Mouse (Mus musculus) adrenal gland, adult 8-10 months (tissue): ENCODE results near the gene Zfp428. TPM values are rescaled to one million over a fixed set of nuclear protein-coding genes. Genes with fewer than 3 reads are reported as not detected.

Source experiments
- DNase-seq: peaks from one replicate; pipeline ENCODE4 v3.0.0; 2022
- total RNA-seq, 4 experiments: library from RNA; stranded (reverse); gene quantifications; 2 replicates each; pipeline ENCODE4 v1.2.4; 2022

Gene Zfp428
- total RNA-seq, 4 experiments from 2014 or later = 4.9 to 7.3 (median 5.6) TPM

GRCm38 (mm10) chr7:24561450-24561849 is 54.6 kb downstream of the Zfp428 start:
- no peak for DNase-seq

- DNase-seq = no peak
These were observed 56.5 kb downstream of the Zfp428 start for GRCm38 (mm10) chr7:24563191-24563836.

- no peak for DNase-seq
These were observed 57.0 kb downstream of the Zfp428 start for GRCm38 (mm10) chr7:24563837-24564206.

- no peak for DNase-seq
These were observed 57.9 kb downstream of the Zfp428 start for GRCm38 (mm10) chr7:24564607-24565265.

Other genes with a start within 250 kb of the Zfp428 start
- gene Zfp93, start 236.6 kb upstream of the Zfp428 start, total RNA-seq = 1 to 10 TPM; 4.4 to 9.0 (median 5.8) TPM
- gene Zfp61, start 205.8 kb upstream of the Zfp428 start, total RNA-seq = 10 to 100 TPM in 3 of 4 experiments, 1 to 10 TPM in 1; 7.9 to 19.1 (median 13.4) TPM
- gene Zfp94, start 190.3 kb upstream of the Zfp428 start, total RNA-seq = 10 to 100 TPM in 1 of 4 experiments, 1 to 10 TPM in 3; 4.8 to 10.1 (median 7.0) TPM
- gene Tescl, start 173.1 kb upstream of the Zfp428 start, total RNA-seq = under 1 TPM in 1 of 4 experiments, not detected in 3; 0.70 TPM
- not detected for gene Lypd5, start 157.8 kb upstream of the Zfp428 start, total RNA-seq
- 1 to 10 TPM in 2 of 4 experiments, under 1 TPM in 2; 0.70 to 2.0 (median 1.2) TPM for gene Kcnn4, start 136.7 kb upstream of the Zfp428 start, total RNA-seq
- gene Smg9, start 107.4 kb upstream of the Zfp428 start, total RNA-seq = 10 to 100 TPM; 20.2 to 39.0 (median 25.9) TPM
- gene Irgc1, start 54.7 kb upstream of the Zfp428 start, total RNA-seq = not detected
- 10 to 100 TPM in 3 of 4 experiments, 1 to 10 TPM in 1; 9.6 to 19.2 (median 10.2) TPM for gene Plaur, start 44.5 kb upstream of the Zfp428 start, total RNA-seq
- gene Cadm4, start 25.0 kb upstream of the Zfp428 start, total RNA-seq = 1 to 10 TPM; 3.1 to 4.7 (median 4.1) TPM
- not detected for gene AC161166.1, start 5.4 kb downstream of the Zfp428 start, total RNA-seq
- 10 to 100 TPM; 26.7 to 30.9 (median 27.8) TPM for gene Irgq, start 23.7 kb downstream of the Zfp428 start, total RNA-seq
- not detected for gene Pinlyp, start 39.1 kb downstream of the Zfp428 start, total RNA-seq
- 10 to 100 TPM; 39.2 to 55.5 (median 46.6) TPM for gene Xrcc1, start 39.3 kb downstream of the Zfp428 start, total RNA-seq
- gene Ethe1, start 80.5 kb downstream of the Zfp428 start, total RNA-seq = 10 to 100 TPM; 32.4 to 44.0 (median 39.1) TPM
- under 1 TPM; 0.20 to 0.59 (median 0.38) TPM for gene Zfp575, start 80.6 kb downstream of the Zfp428 start, total RNA-seq
- gene Phldb3, start 103.8 kb downstream of the Zfp428 start, total RNA-seq = 10 to 100 TPM in 2 of 4 experiments, 1 to 10 TPM in 2; 6.2 to 12.9 (median 9.9) TPM
- under 1 TPM in 3 of 4 experiments, not detected in 1; 0.34 to 0.96 (median 0.66) TPM for gene Lypd3, start 129.5 kb downstream of the Zfp428 start, total RNA-seq
- gene Tex101, start 169.7 kb downstream of the Zfp428 start, total RNA-seq = not detected
- not detected for gene BC049730, start 202.2 kb downstream of the Zfp428 start, total RNA-seq
- gene Gm4763, start 219.9 kb downstream of the Zfp428 start, total RNA-seq = not detected